Mouse (Mus musculus): ENCODE measurements around the gene Mttp. TPM values are rescaled to one million over a fixed set of nuclear protein-coding genes. Genes with fewer than 3 reads are reported as not detected.

Mttp gene
- total and polyA plus RNA-seq, 2 experiments from 2014 or later, result 5.0 to 7.5 TPM

DNA sequence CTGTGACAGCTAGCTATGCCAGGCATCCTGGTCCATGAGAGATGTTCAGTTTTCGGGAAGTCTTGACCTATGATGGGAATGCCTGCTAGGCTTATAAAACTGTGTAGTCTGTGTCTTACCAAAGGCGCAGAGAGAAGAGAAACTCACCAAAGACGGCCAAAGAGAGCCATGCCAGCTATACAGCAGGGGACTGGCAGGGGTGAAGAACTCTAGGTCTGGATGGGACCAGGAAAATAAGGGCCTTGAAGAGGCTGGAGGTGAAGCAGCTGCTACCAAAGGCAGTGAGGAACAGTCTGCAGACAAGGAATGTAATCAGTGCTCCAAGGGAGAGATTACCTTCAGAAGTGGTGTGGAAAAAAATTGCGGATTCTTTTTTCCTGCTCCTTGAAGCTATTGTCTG lies 60.9 kb downstream of the Mttp start:
- no peaks in the 10 kb centered on the region for H3K9me3 ChIP-seq (ENCODE audit: low read length)
- H3K4me2 ChIP-seq (ENCODE audit: low read depth), result no peak overlapping the region
- ATAC-seq (no peak), DNase-seq (no peak)
- no peak overlapping the region for H3K9ac ChIP-seq
- no peak for TF ChIP-seq CTCF (IDR thresholded peaks at IDR 0.05; ENCODE audit: low read depth)
- no peaks in the 10 kb centered on the region for H3K27me3 ChIP-seq (ENCODE audit: insufficient read depth, low read length)
- H3K36me3 ChIP-seq (ENCODE audit: insufficient read depth), result no peaks in the 10 kb centered on the region
- 70% methylated on average over 4 of the region's 4 CpGs for WGBS
- peak overlapping the region; percentile 40; the same call in 1 of the 2 replicates for H3K27ac ChIP-seq (ENCODE audit: low read depth, low read length)
- H3K4me3 ChIP-seq (ENCODE audit: low read depth, low read length), result no peak overlapping the region
- 0 out of 2 replicates have a peak, but pooled peaks cover 3% of the 10 kb centered on the region for H3K4me1 ChIP-seq (ENCODE audit: insufficient read depth)

- no peak overlapping the region for H3K9ac ChIP-seq
- H3K4me3 ChIP-seq (ENCODE audit: low read depth, low read length), result no peak overlapping the region
- H3K27ac ChIP-seq (ENCODE audit: low read depth, low read length), result peak overlapping the region; percentile 40; the same call in 1 of the 2 replicates
- 65% methylated on average over 1 of the region's 1 CpGs for WGBS
- H3K4me2 ChIP-seq (ENCODE audit: low read depth), result no peak overlapping the region
- H3K27me3 ChIP-seq (ENCODE audit: insufficient read depth, low read length), result no peaks in the 10 kb centered on the region
- no peaks in the 10 kb centered on the region for H3K36me3 ChIP-seq (ENCODE audit: insufficient read depth)
- no peaks in the 10 kb centered on the region for H3K9me3 ChIP-seq (ENCODE audit: low read length)
- ATAC-seq, result peak; percentile 50; the same call in 1 of the 2 replicates
- TF ChIP-seq CTCF (IDR thresholded peaks at IDR 0.05; ENCODE audit: low read depth), result no peak
- 0 out of 2 replicates have a peak, but pooled peaks cover 3% of the 10 kb centered on the region for H3K4me1 ChIP-seq (ENCODE audit: insufficient read depth)
- peak; percentile 71 for DNase-seq
Measured at GRCm38 (mm10) chr3:138083073-138083637, 61.6 kb downstream of the Mttp start.

- Histone ChIP-seq H3K36me3 (ENCODE audit: insufficient read depth) (no peaks in the 10 kb centered on the region), H3K9me3 (ENCODE audit: low read length) (no peaks in the 10 kb centered on the region), H3K4me3 (ENCODE audit: low read depth, low read length) (no peak overlapping the region), H3K27me3 (ENCODE audit: insufficient read depth, low read length) (no peaks in the 10 kb centered on the region), H3K9ac (no peak overlapping the region), H3K4me1 (ENCODE audit: insufficient read depth) (0 out of 2 replicates have a peak, but pooled peaks cover 3% of the 10 kb centered on the region), H3K27ac (ENCODE audit: low read depth, low read length) (no peak overlapping the region), H3K4me2 (ENCODE audit: low read depth) (no peak overlapping the region)
- DNase-seq (no peak), ATAC-seq (no peak)
- WGBS, result 66% methylated on average over 1 of the region's 1 CpGs
- no peak for TF ChIP-seq CTCF (IDR thresholded peaks at IDR 0.05; ENCODE audit: low read depth)
Measured at GRCm38 (mm10) chr3:138078701-138079100, 66.1 kb downstream of the Mttp start.

GRCm38 (mm10) chr3:138077476-138078340 lies 67.1 kb downstream of the Mttp start:
- ATAC-seq (peak; percentile 82), DNase-seq (peak; percentile 65)
- Histone ChIP-seq H3K27me3 (ENCODE audit: insufficient read depth, low read length) (no peaks in the 10 kb centered on the region), H3K9ac (no peak overlapping the region), H3K9me3 (ENCODE audit: low read length) (no peaks in the 10 kb centered on the region), H3K27ac (ENCODE audit: low read depth, low read length) (no peak overlapping the region), H3K4me1 (ENCODE audit: insufficient read depth) (0 out of 2 replicates have a peak, but pooled peaks cover 3% of the 10 kb centered on the region), H3K4me3 (ENCODE audit: low read depth, low read length) (no peak overlapping the region), H3K36me3 (ENCODE audit: insufficient read depth) (no peaks in the 10 kb centered on the region), H3K4me2 (ENCODE audit: low read depth) (no peak overlapping the region)
- WGBS, result 34% methylated on average over 11 of the region's 11 CpGs
- TF ChIP-seq CTCF (IDR thresholded peaks at IDR 0.05; ENCODE audit: low read depth), result no peak

GRCm38 (mm10) chr3:138075209-138075608 lies 69.6 kb downstream of the Mttp start:
- DNase-seq, result peak; percentile 41
- Histone ChIP-seq H3K36me3 (ENCODE audit: insufficient read depth) (no peaks in the 10 kb centered on the region), H3K9me3 (ENCODE audit: low read length) (no peaks in the 10 kb centered on the region), H3K4me1 (ENCODE audit: insufficient read depth) (peaks cover 3% of the 10 kb centered on the region; the same call in 1 of the 2 replicates), H3K4me3 (ENCODE audit: low read depth, low read length) (no peak overlapping the region), H3K27ac (ENCODE audit: low read depth, low read length) (no peak overlapping the region), H3K27me3 (ENCODE audit: insufficient read depth, low read length) (no peaks in the 10 kb centered on the region), H3K4me2 (ENCODE audit: low read depth) (no peak overlapping the region), H3K9ac (no peak overlapping the region)
- WGBS, result 36% methylated on average over 8 of the region's 8 CpGs
- peak; percentile 49 for ATAC-seq
- TF ChIP-seq CTCF (IDR thresholded peaks at IDR 0.05; ENCODE audit: low read depth), result no peak

- 97% methylated on average over 1 of the region's 1 CpGs for whole genome bisulfite sequencing
- Histone ChIP-seq H3K27me3 (ENCODE audit: insufficient read depth, low read length) (no peaks in the 10 kb centered on the region), H3K4me1 (ENCODE audit: insufficient read depth) (peaks cover 6% of the 10 kb centered on the region; the same call in 1 of the 2 replicates), H3K27ac (ENCODE audit: low read depth, low read length) (no peak overlapping the region), H3K4me2 (ENCODE audit: low read depth) (no peak overlapping the region), H3K36me3 (ENCODE audit: insufficient read depth) (no peaks in the 10 kb centered on the region), H3K9me3 (ENCODE audit: low read length) (no peaks in the 10 kb centered on the region), H3K9ac (no peak overlapping the region), H3K4me3 (ENCODE audit: low read depth, low read length) (no peak overlapping the region)
- no peak for TF ChIP-seq CTCF (IDR thresholded peaks at IDR 0.05; ENCODE audit: low read depth)
- DNase-seq, result no peak
- no peak for ATAC-seq
Measured at GRCm38 (mm10) chr3:138074214-138074613, 70.6 kb downstream of the Mttp start.

All from forebrain, postnatal 0 days (tissue).